In the genomic region with DNA sequence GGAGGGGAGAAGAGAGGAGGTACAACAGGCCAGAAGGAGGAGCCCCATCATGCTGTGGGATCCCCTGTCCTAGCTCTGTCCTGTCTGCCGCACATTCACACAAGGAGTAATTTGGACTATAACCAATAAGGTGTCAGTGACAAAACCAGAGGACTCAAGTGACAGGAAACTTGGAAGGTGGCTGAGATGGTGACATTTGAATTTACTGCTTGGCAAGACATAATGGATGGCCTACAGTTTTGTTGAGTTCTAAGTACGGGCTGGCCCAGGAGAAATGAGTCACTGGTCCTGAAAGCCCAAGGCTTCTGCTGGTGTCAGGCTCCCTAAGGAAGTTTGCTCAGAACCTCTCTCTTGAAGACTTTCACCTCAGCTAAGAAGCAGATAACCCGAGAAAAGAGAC, we compare ENCODE assay signal across 23 mouse cellular contexts.
DNase-seq lines count a peak whose midpoint lies in the region; ATAC-seq and TF ChIP-seq lines count a peak whose summit lies in the region.
"Had no signal": no experiment of that assay in that cellular context is flagged by ENCODE, and none has a peak within 500 bp of the region (broad histone marks: within the 10 kb centered on the region; RNA-seq: fewer than 3 reads in every experiment).

No protein-coding gene starts in this region.

- DNase-seq in heart, adult 11 months: peak; percentile 85
- no peak for DNase-seq in heart, postnatal 36 days
- DNase-seq in lung, adult 2 months: no peak
- DNase-seq in skeletal muscle tissue, adult 2 months (ENCODE audit: low read depth, low spot score): peak; percentile 59
- DNase-seq: cerebellum, postnatal 14 days; embryo, embryonic 11 days; kidney, adult 18-20 months; kidney, postnatal 14 days; right cerebral cortex, postnatal 25 days; thymus, postnatal 25 days had no signal

- peak overlapping the region; percentile 69; the same call in 1 of the 2 replicates for H3K27ac ChIP-seq in lung, embryonic 15.5 days
- peak overlapping the region; percentile 85 for H3K27ac ChIP-seq in heart, embryonic 13.5 days (replicated peaks)
- H3K27ac ChIP-seq in forebrain, embryonic 15.5 days (replicated peaks): no peak overlapping the region
- H3K27ac ChIP-seq: embryonic facial prominence, embryonic 15.5 days; forebrain, embryonic 12.5 days; limb, embryonic 13.5 days; liver, embryonic 15.5 days; macrophage; neural tube, embryonic 15.5 days; stomach, postnatal 0 days had no signal

- intact Hi-C loops in heart, postnatal 36 days (cut with DNase I): loop anchor here (5.0 kb wide), 1 partner anchor 87 kb away; no protein-coding TSS in a partner anchor

- H3K9me3 ChIP-seq in lung, embryonic 15.5 days: no peaks in the 10 kb centered on the region
- no peaks in the 10 kb centered on the region for H3K9me3 ChIP-seq in heart, embryonic 13.5 days
- H3K9me3 ChIP-seq in forebrain, embryonic 15.5 days: no peaks in the 10 kb centered on the region
- H3K9me3 ChIP-seq: embryonic facial prominence, embryonic 15.5 days; forebrain, embryonic 12.5 days; limb, embryonic 13.5 days; liver, embryonic 15.5 days; neural tube, embryonic 15.5 days had no signal

- no peak overlapping the region for H3K4me3 ChIP-seq in lung, embryonic 15.5 days
- H3K4me3 ChIP-seq in lung, adult 2 months (replicated peaks; ENCODE audit: extremely low read depth, low read depth, low read length): no peak overlapping the region
- no peak overlapping the region for H3K4me3 ChIP-seq in heart, embryonic 13.5 days
- H3K4me3 ChIP-seq in forebrain, embryonic 15.5 days: no peak overlapping the region
- H3K4me3 ChIP-seq: embryonic facial prominence, embryonic 15.5 days; forebrain, embryonic 12.5 days; limb, embryonic 13.5 days; liver, embryonic 15.5 days; neural tube, embryonic 15.5 days had no signal

- no peak overlapping the region for H3K9ac ChIP-seq in lung, embryonic 15.5 days
- H3K9ac ChIP-seq in heart, embryonic 13.5 days: peak overlapping the region; percentile 58; the same call in 1 of the 2 replicates
- H3K9ac ChIP-seq in forebrain, embryonic 15.5 days (replicated peaks): no peak overlapping the region
- H3K9ac ChIP-seq: embryonic facial prominence, embryonic 15.5 days; forebrain, embryonic 12.5 days; limb, embryonic 13.5 days; liver, embryonic 15.5 days; neural tube, embryonic 15.5 days had no signal

- no peaks in the 10 kb centered on the region for H3K36me3 ChIP-seq in lung, embryonic 15.5 days
- 0 out of 2 replicates have a peak, but pooled peaks cover 4% of the 10 kb centered on the region for H3K36me3 ChIP-seq in heart, embryonic 13.5 days
- no peaks in the 10 kb centered on the region for H3K36me3 ChIP-seq in forebrain, embryonic 15.5 days
- H3K36me3 ChIP-seq: embryonic facial prominence, embryonic 15.5 days; forebrain, embryonic 12.5 days; G1E; limb, embryonic 13.5 days; liver, embryonic 15.5 days; neural tube, embryonic 15.5 days had no signal

- ATAC-seq in lung, embryonic 15.5 days (ENCODE audit: borderline replicate concordance, extremely low read depth, low FRiP score, low TSS enrichment): no peak
- ATAC-seq in heart, embryonic 13.5 days (ENCODE audit: extremely low read depth, insufficient number of reproducible peaks, low FRiP score, low TSS enrichment): no peak
- ATAC-seq in forebrain, embryonic 15.5 days (replicated peaks): no peak
- ATAC-seq: CD4-positive, CD25-positive, alpha-beta regulatory T cell, adult 4 months had no signal

- WGBS in lung, embryonic 15.5 days: 30% methylated on average over 3 of the region's 3 CpGs
- 57% methylated on average over 3 of the region's 3 CpGs for WGBS in lung, adult 2 months
- 37% methylated on average over 3 of the region's 3 CpGs for WGBS in heart, embryonic 13.5 days
- WGBS in forebrain, embryonic 15.5 days: 82% methylated on average over 3 of the region's 3 CpGs

- TF ChIP-seq POLR2A in lung, adult 2 months (IDR thresholded peaks at IDR 0.05; ENCODE audit: borderline replicate concordance, extremely low read depth, low read depth, low read length): no peak

- no peak for TF ChIP-seq CTCF in lung, adult 2 months (IDR thresholded peaks at IDR 0.05; ENCODE audit: insufficient read depth, low read length)

- no peak overlapping the region for H3K4me2 ChIP-seq in lung, embryonic 15.5 days
- 0 out of 2 replicates have a peak overlapping the region, but pooled peaks have one; percentile 5 for H3K4me2 ChIP-seq in heart, embryonic 13.5 days
- H3K4me2 ChIP-seq in forebrain, embryonic 15.5 days (replicated peaks): no peak overlapping the region
- H3K4me2 ChIP-seq: embryonic facial prominence, embryonic 15.5 days; forebrain, embryonic 12.5 days; limb, embryonic 13.5 days; liver, embryonic 15.5 days; midbrain, embryonic 11.5 days; neural tube, embryonic 15.5 days had no signal

- H3K4me1 ChIP-seq in lung, embryonic 15.5 days: peaks cover 31% of the 10 kb centered on the region
- peaks cover 4% of the 10 kb centered on the region; the same call in 1 of the 2 replicates for H3K4me1 ChIP-seq in lung, adult 2 months (ENCODE audit: control insufficient read depth, insufficient read depth, low read length)
- peaks cover 94% of the 10 kb centered on the region for H3K4me1 ChIP-seq in heart, embryonic 13.5 days
- H3K4me1 ChIP-seq in forebrain, embryonic 15.5 days: peaks cover 5% of the 10 kb centered on the region; the same call in 1 of the 2 replicates
- H3K4me1 ChIP-seq: forebrain, embryonic 12.5 days had no signal

- H3K27me3 ChIP-seq in lung, embryonic 15.5 days: no peaks in the 10 kb centered on the region
- H3K27me3 ChIP-seq in heart, embryonic 13.5 days (replicated peaks): no peaks in the 10 kb centered on the region
- H3K27me3 ChIP-seq in forebrain, embryonic 15.5 days: no peaks in the 10 kb centered on the region
- H3K27me3 ChIP-seq: embryonic facial prominence, embryonic 15.5 days; forebrain, embryonic 12.5 days; limb, embryonic 13.5 days; liver, embryonic 15.5 days; neural tube, embryonic 15.5 days had no signal

Comparison
In these comparisons a context has a peak if more than half of its experiments do, and no peak if none do; other contexts are left out.
1. DNase-seq: peak in heart, adult 11 months (single experiment) and skeletal muscle tissue, adult 2 months (single experiment); none in heart, postnatal 36 days (0 of 2) and lung, adult 2 months (single experiment).